8 mouse cellular contexts compared by ENCODE assay signal in the genomic region with DNA sequence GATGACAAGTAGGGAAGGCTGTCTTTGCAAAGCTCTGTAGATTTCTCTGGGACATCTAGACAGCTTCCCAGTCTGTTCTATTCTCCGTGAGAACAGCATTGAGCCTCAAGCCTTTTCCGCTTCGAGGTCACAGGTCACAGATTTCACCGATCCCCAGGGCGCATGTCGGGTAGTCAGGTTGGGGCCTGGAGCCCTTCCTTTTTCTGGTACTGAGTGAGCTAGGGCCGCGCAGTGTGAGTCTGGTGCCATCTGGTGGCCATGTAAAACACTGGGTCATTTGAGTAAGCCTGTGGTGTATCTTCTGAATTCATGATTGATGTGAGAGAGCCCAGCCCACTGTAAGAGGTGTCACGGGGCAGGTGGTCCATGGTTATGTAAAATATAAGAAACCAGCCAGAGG. TPM values are rescaled to one million over a fixed set of nuclear protein-coding genes. Genes with fewer than 3 reads are reported as not detected.
DNase-seq lines count a peak whose midpoint lies in the region; ATAC-seq and TF ChIP-seq lines count a peak whose summit lies in the region.
"Had no signal": no experiment of that assay in that cellular context is flagged by ENCODE, and none has a peak within 500 bp of the region (broad histone marks: within the 10 kb centered on the region; RNA-seq: fewer than 3 reads in every experiment).

No protein-coding gene starts in this region.

- H3K9me3 ChIP-seq in forebrain, embryonic 15.5 days = no peaks in the 10 kb centered on the region
- no peaks in the 10 kb centered on the region for H3K9me3 ChIP-seq in hindbrain, postnatal 0 days (ENCODE audit: low read length)

- no peaks in the 10 kb centered on the region for H3K36me3 ChIP-seq in forebrain, embryonic 15.5 days
- no peaks in the 10 kb centered on the region for H3K36me3 ChIP-seq in hindbrain, postnatal 0 days (ENCODE audit: insufficient read depth, low read length)

- no peak overlapping the region for H3K4me3 ChIP-seq in forebrain, embryonic 15.5 days
- no peak overlapping the region for H3K4me3 ChIP-seq in hindbrain, postnatal 0 days (ENCODE audit: low read length)

- no peak overlapping the region for H3K27ac ChIP-seq in forebrain, embryonic 15.5 days (replicated peaks)
- H3K27ac ChIP-seq in hindbrain, postnatal 0 days = no peak overlapping the region
- H3K27ac ChIP-seq: macrophage had no signal

- H3K4me2 ChIP-seq in forebrain, embryonic 15.5 days (replicated peaks) = no peak overlapping the region
- H3K4me2 ChIP-seq in hindbrain, postnatal 0 days (ENCODE audit: low read depth, low read length) = no peak overlapping the region

- no peaks in the 10 kb centered on the region for H3K27me3 ChIP-seq in forebrain, embryonic 15.5 days
- H3K27me3 ChIP-seq in hindbrain, postnatal 0 days (ENCODE audit: insufficient read depth, low read length) = no peaks in the 10 kb centered on the region

- peak; percentile 60 for ATAC-seq in forebrain, embryonic 15.5 days (replicated peaks)
- peak; percentile 77; the same call in 1 of the 2 replicates for ATAC-seq in hindbrain, postnatal 0 days
- peak; percentile 97 for ATAC-seq in megakaryocyte progenitor cell, adult 5-6 weeks (replicated peaks; ENCODE audit: poor library complexity)

- peak; percentile 75 for TF ChIP-seq CTCF in brain, embryonic 14.5 days (IDR thresholded peaks at IDR 0.05; ENCODE audit: borderline replicate concordance, extremely low read depth, insufficient read depth, insufficient read length)
- TF ChIP-seq CTCF in hindbrain, postnatal 0 days (IDR thresholded peaks at IDR 0.05; ENCODE audit: low read depth) = peak; percentile 89

- no peak overlapping the region for H3K9ac ChIP-seq in forebrain, embryonic 15.5 days (replicated peaks)
- H3K9ac ChIP-seq in hindbrain, postnatal 0 days (replicated peaks; ENCODE audit: low read length) = no peak overlapping the region

- 49% methylated on average over 9 of the region's 9 CpGs for WGBS in forebrain, embryonic 15.5 days
- WGBS in hindbrain, postnatal 0 days = 43% methylated on average over 9 of the region's 9 CpGs

- DNase-seq in Muller cell, postnatal 12 days (ENCODE audit: inconsistent ontology term) = peak; percentile 50
- peak; percentile 66 for DNase-seq in brain, embryonic 14.5 days (ENCODE audit: low read depth)
- DNase-seq in hindbrain, postnatal 0 days (ENCODE audit: low spot score) = peak; percentile 73
- peak; percentile 44 for DNase-seq in left cerebral cortex, adult 11 months (ENCODE audit: low spot score)
- DNase-seq in skeletal muscle tissue, adult 2 months (ENCODE audit: low read depth, low spot score) = peak; percentile 80

- H3K4me1 ChIP-seq in forebrain, embryonic 15.5 days = no peaks in the 10 kb centered on the region
- no peaks in the 10 kb centered on the region for H3K4me1 ChIP-seq in hindbrain, postnatal 0 days (ENCODE audit: insufficient read depth, low read length)

- no peak for TF ChIP-seq POLR2A in brain, embryonic 14.5 days (IDR thresholded peaks at IDR 0.05; ENCODE audit: borderline replicate concordance, extremely low read depth, insufficient read depth, insufficient read length, poor library complexity, severe bottlenecking)

RNA-seq across cellular contexts. Expression of gene H2-Ob, which starts 3.8 kb away (rescaled TPM):
- 0.04 and 0.11 TPM in 2 replicates for polyA plus RNA-seq in brain, embryonic 14.5 days (2012; rRNA removed)
- polyA plus RNA-seq in forebrain, embryonic 15.5 days (2015; fragmentation: Nextera tagmentation; extraction: Ambion mirVana) = 0.20 TPM in 1 of 2 replicates, not detected in the other
- 0.14 and 0.42 TPM in 2 replicates for total RNA-seq in hindbrain, postnatal 0 days (2014; rRNA removed)
- 0.13 and 0.35 TPM in 2 replicates for polyA plus RNA-seq in hindbrain, postnatal 0 days (2015; fragmentation: Nextera tagmentation; extraction: Ambion mirVana)
- 6.6 and 13.1 TPM in 2 replicates for total RNA-seq in megakaryocyte progenitor cell, adult 5-6 weeks (2015)
- total RNA-seq in megakaryocyte progenitor cell, adult 5-6 weeks (2017) = 3.7 and 8.6 TPM in 2 replicates

RNA-seq across cellular contexts. Expression of gene H2-Ab1, which starts 22.6 kb away (rescaled TPM):
- polyA plus RNA-seq in brain, embryonic 14.5 days (2012; rRNA removed) = 1.4 and 1.7 TPM in 2 replicates
- 0.86 and 1.2 TPM in 2 replicates for polyA plus RNA-seq in forebrain, embryonic 15.5 days (2015; fragmentation: Nextera tagmentation; extraction: Ambion mirVana)
- total RNA-seq in hindbrain, postnatal 0 days (2014; rRNA removed) = 1.1 and 3.5 TPM in 2 replicates
- 2.9 and 3.1 TPM in 2 replicates for polyA plus RNA-seq in hindbrain, postnatal 0 days (2015; fragmentation: Nextera tagmentation; extraction: Ambion mirVana)
- 50.0 and 61.3 TPM in 2 replicates for total RNA-seq in megakaryocyte progenitor cell, adult 5-6 weeks (2015)
- total RNA-seq in megakaryocyte progenitor cell, adult 5-6 weeks (2017) = 45.2 and 81.5 TPM in 2 replicates

RNA-seq across cellular contexts. Expression of gene Tap2, which starts 31.6 kb away (rescaled TPM):
- 0.93 and 1.1 TPM in 2 replicates for polyA plus RNA-seq in brain, embryonic 14.5 days (2012; rRNA removed)
- 1.3 and 1.7 TPM in 2 replicates for polyA plus RNA-seq in forebrain, embryonic 15.5 days (2015; fragmentation: Nextera tagmentation; extraction: Ambion mirVana)
- 0.89 and 1.8 TPM in 2 replicates for total RNA-seq in hindbrain, postnatal 0 days (2014; rRNA removed)
- 3.8 and 6.5 TPM in 2 replicates for polyA plus RNA-seq in hindbrain, postnatal 0 days (2015; fragmentation: Nextera tagmentation; extraction: Ambion mirVana)
- total RNA-seq in megakaryocyte progenitor cell, adult 5-6 weeks (2015) = 8.5 and 17.1 TPM in 2 replicates
- total RNA-seq in megakaryocyte progenitor cell, adult 5-6 weeks (2017) = 54.6 and 67.9 TPM in 2 replicates

RNA-seq across cellular contexts. Expression of gene Psmb8, which starts 37.4 kb away (rescaled TPM):
- 2.0 and 2.4 TPM in 2 replicates for polyA plus RNA-seq in brain, embryonic 14.5 days (2012; rRNA removed)
- 2.3 and 2.6 TPM in 2 replicates for polyA plus RNA-seq in forebrain, embryonic 15.5 days (2015; fragmentation: Nextera tagmentation; extraction: Ambion mirVana)
- total RNA-seq in hindbrain, postnatal 0 days (2014; rRNA removed) = 2.8 and 5.0 TPM in 2 replicates
- 6.5 and 6.9 TPM in 2 replicates for polyA plus RNA-seq in hindbrain, postnatal 0 days (2015; fragmentation: Nextera tagmentation; extraction: Ambion mirVana)
- total RNA-seq in megakaryocyte progenitor cell, adult 5-6 weeks (2015) = 289 and 290 TPM in 2 replicates
- 461 and 471 TPM in 2 replicates for total RNA-seq in megakaryocyte progenitor cell, adult 5-6 weeks (2017)

RNA-seq across cellular contexts. Expression of gene Psmb9, which starts 47.4 kb away (rescaled TPM):
- polyA plus RNA-seq in brain, embryonic 14.5 days (2012; rRNA removed) = 0.86 and 1.1 TPM in 2 replicates
- polyA plus RNA-seq in forebrain, embryonic 15.5 days (2015; fragmentation: Nextera tagmentation; extraction: Ambion mirVana) = 0.73 and 1.1 TPM in 2 replicates
- 0.68 and 4.3 TPM in 2 replicates for total RNA-seq in hindbrain, postnatal 0 days (2014; rRNA removed)
- polyA plus RNA-seq in hindbrain, postnatal 0 days (2015; fragmentation: Nextera tagmentation; extraction: Ambion mirVana) = 2.8 and 4.2 TPM in 2 replicates
- 112 and 120 TPM in 2 replicates for total RNA-seq in megakaryocyte progenitor cell, adult 5-6 weeks (2015)
- total RNA-seq in megakaryocyte progenitor cell, adult 5-6 weeks (2017) = 122 and 126 TPM in 2 replicates
